Mouse (Mus musculus) ES-Bruce4 (cell line): ENCODE results near the gene Fbxl8.

Experiments used
- CTCF ChIP-seq: IDR thresholded peaks from one replicate; pipeline ENCODE4 v1.8.1; 2011; ENCODE audit warnings: low read depth, low read length
- POLR2A ChIP-seq: IDR thresholded peaks from one replicate; pipeline ENCODE4 v1.8.1; 2011; ENCODE audit warnings: low read length; ENCODE audit not compliant: insufficient read depth

- TF ChIP-seq CTCF, result peak; percentile 77
- no peak for TF ChIP-seq POLR2A
Observed at GRCm38 (mm10) chr8:105289805-105290460, 25.5 kb downstream of the Fbxl8 start, which contains the start of gene 4931428F04Rik.
